ENCODE assay signal across 8 mouse cellular contexts in genomic region chr7:112377314-112377713, GRCm38 (mm10). TPM values are rescaled to one million over a fixed set of nuclear protein-coding genes. Genes with fewer than 3 reads are reported as not detected.
DNase-seq lines count a peak whose midpoint lies in the region; ATAC-seq lines count a peak whose summit lies in the region.

No protein-coding gene starts in this region.

- H3K9me3 ChIP-seq in forebrain, embryonic 14.5 days (replicated peaks; ENCODE audit: control insufficient read depth, low read length), result no peaks in the 10 kb centered on the region
- H3K9me3 ChIP-seq in hindbrain, embryonic 11.5 days (ENCODE audit: control insufficient read depth, low read length), result no peaks in the 10 kb centered on the region
- H3K9me3 ChIP-seq in stomach, embryonic 14.5 days (ENCODE audit: control insufficient read depth, low read depth, low read length), result no peaks in the 10 kb centered on the region

- no peaks in the 10 kb centered on the region for H3K4me1 ChIP-seq in forebrain, embryonic 14.5 days (ENCODE audit: control insufficient read depth, insufficient read depth, low read length)
- no peaks in the 10 kb centered on the region for H3K4me1 ChIP-seq in hindbrain, embryonic 11.5 days (replicated peaks; ENCODE audit: control insufficient read depth, insufficient read depth, low read length)
- H3K4me1 ChIP-seq in stomach, embryonic 14.5 days (ENCODE audit: control insufficient read depth, insufficient read depth, low read length), result 0 out of 2 replicates have a peak, but pooled peaks cover 7% of the 10 kb centered on the region

- 0 out of 2 replicates have a peak, but pooled peaks have one; percentile 46 for ATAC-seq in cerebellum, adult (ENCODE audit: insufficient number of reproducible peaks, low FRiP score, low TSS enrichment)
- peak; percentile 79 for ATAC-seq in forebrain, embryonic 14.5 days
- ATAC-seq in hindbrain, embryonic 11.5 days (ENCODE audit: low FRiP score), result no peak
- 0 out of 2 replicates have a peak, but pooled peaks have one; percentile 59 for ATAC-seq in megakaryocyte-erythroid progenitor cell, adult 5-6 weeks (replicated peaks; ENCODE audit: low FRiP score, low TSS enrichment, poor library complexity, severe bottlenecking)
- peak; percentile 59; the same call in 1 of the 2 replicates for ATAC-seq in stomach, embryonic 14.5 days (ENCODE audit: insufficient number of reproducible peaks, insufficient read depth, low FRiP score, low read depth)

- no peak overlapping the region for H3K4me2 ChIP-seq in forebrain, embryonic 14.5 days (ENCODE audit: low read length)
- no peak overlapping the region for H3K4me2 ChIP-seq in hindbrain, embryonic 11.5 days (replicated peaks; ENCODE audit: low read depth, low read length)
- H3K4me2 ChIP-seq in stomach, embryonic 14.5 days (replicated peaks; ENCODE audit: low read depth, low read length), result no peak overlapping the region

- H3K27ac ChIP-seq in forebrain, embryonic 14.5 days (ENCODE audit: low read depth, low read length), result no peak overlapping the region
- no peak overlapping the region for H3K27ac ChIP-seq in hindbrain, embryonic 11.5 days (ENCODE audit: low read depth, low read length)
- H3K27ac ChIP-seq in stomach, embryonic 14.5 days (ENCODE audit: low read length), result no peak overlapping the region

- no peaks in the 10 kb centered on the region for H3K36me3 ChIP-seq in forebrain, embryonic 14.5 days (ENCODE audit: control insufficient read depth, insufficient read depth, low read length)
- H3K36me3 ChIP-seq in hindbrain, embryonic 11.5 days (ENCODE audit: control insufficient read depth, insufficient read depth, low read length), result no peaks in the 10 kb centered on the region
- no peaks in the 10 kb centered on the region for H3K36me3 ChIP-seq in stomach, embryonic 14.5 days (ENCODE audit: control insufficient read depth, insufficient read depth, low read length)

- DNase-seq in gastrocnemius, adult 18-20 months (ENCODE audit: low spot score), result peak; percentile 68
- DNase-seq in gastrocnemius, postnatal 25 days, result no peak
- DNase-seq in forebrain, embryonic 14.5 days (ENCODE audit: low spot score), result peak; percentile 93
- DNase-seq in hindbrain, embryonic 11.5 days (ENCODE audit: low spot score), result peak; percentile 91
- DNase-seq in layer of hippocampus, adult 9-11 months, result peak; percentile 69

- WGBS in forebrain, embryonic 14.5 days, result 36% methylated on average over 8 of the region's 8 CpGs
- 41% methylated on average over 8 of the region's 8 CpGs for WGBS in hindbrain, embryonic 11.5 days
- 44% methylated on average over 8 of the region's 8 CpGs for WGBS in stomach, embryonic 14.5 days

- H3K9ac ChIP-seq in forebrain, embryonic 14.5 days (ENCODE audit: low read length), result no peak overlapping the region
- no peak overlapping the region for H3K9ac ChIP-seq in hindbrain, embryonic 11.5 days (ENCODE audit: low read depth, low read length)
- no peak overlapping the region for H3K9ac ChIP-seq in stomach, embryonic 14.5 days (replicated peaks; ENCODE audit: low read depth, low read length)

- H3K27me3 ChIP-seq in forebrain, embryonic 14.5 days (replicated peaks; ENCODE audit: control insufficient read depth, insufficient read depth, low read length), result no peaks in the 10 kb centered on the region
- H3K27me3 ChIP-seq in hindbrain, embryonic 11.5 days (ENCODE audit: control insufficient read depth, insufficient read depth, low read length), result no peaks in the 10 kb centered on the region
- H3K27me3 ChIP-seq in stomach, embryonic 14.5 days (ENCODE audit: control insufficient read depth, insufficient read depth, low read length), result no peaks in the 10 kb centered on the region

- H3K4me3 ChIP-seq in forebrain, embryonic 14.5 days (ENCODE audit: low read depth, low read length), result no peak overlapping the region
- no peak overlapping the region for H3K4me3 ChIP-seq in hindbrain, embryonic 11.5 days (ENCODE audit: low read depth, low read length)
- no peak overlapping the region for H3K4me3 ChIP-seq in stomach, embryonic 14.5 days (ENCODE audit: low read depth, low read length)

RNA-seq across cellular contexts. Expression of gene Parva, which starts 50.0 kb away (rescaled TPM):
- 10 to 100 TPM; 10.1 to 13.3 TPM for total RNA-seq in gastrocnemius, adult 18-20 months (2021)
- total RNA-seq in gastrocnemius, postnatal 25 days (2021), result 10 to 100 TPM; 19.0 to 22.7 TPM
- polyA plus RNA-seq in forebrain, embryonic 14.5 days (2014; fragmentation: Nextera tagmentation; extraction: Ambion mirVana), result 17.4 and 22.2 TPM in 2 replicates
- 47.2 TPM in 2 replicates for polyA plus RNA-seq in hindbrain, embryonic 11.5 days (2014; fragmentation: Nextera tagmentation; extraction: Ambion mirVana)
- total RNA-seq in megakaryocyte-erythroid progenitor cell, adult 5-6 weeks (2014; fragmentation: Nextera tagmentation), result not detected in 2 replicates
- not detected in 2 replicates for total RNA-seq in megakaryocyte-erythroid progenitor cell, adult 5-6 weeks (2017)
- polyA plus RNA-seq in stomach, embryonic 14.5 days (2014; fragmentation: Nextera tagmentation; extraction: Ambion mirVana), result 128 and 135 TPM in 2 replicates

Comparison
In these comparisons a context has a peak if more than half of its experiments do, and no peak if none do; other contexts are left out.
1. RNA of gene Parva, which starts 50.0 kb away (total RNA-seq): 19.0 to 22.7 TPM in gastrocnemius, postnatal 25 days and 10.1 to 13.3 TPM in gastrocnemius, adult 18-20 months; not detected in megakaryocyte-erythroid progenitor cell, adult 5-6 weeks; every median in the first group is over 10 times any median in the second.